Mouse (Mus musculus): ENCODE data around the gene Slc38a6.
A peak's percentile ranks its signal among the peaks of the same experiment; 100 is the strongest.

Gene Slc38a6

DNA sequence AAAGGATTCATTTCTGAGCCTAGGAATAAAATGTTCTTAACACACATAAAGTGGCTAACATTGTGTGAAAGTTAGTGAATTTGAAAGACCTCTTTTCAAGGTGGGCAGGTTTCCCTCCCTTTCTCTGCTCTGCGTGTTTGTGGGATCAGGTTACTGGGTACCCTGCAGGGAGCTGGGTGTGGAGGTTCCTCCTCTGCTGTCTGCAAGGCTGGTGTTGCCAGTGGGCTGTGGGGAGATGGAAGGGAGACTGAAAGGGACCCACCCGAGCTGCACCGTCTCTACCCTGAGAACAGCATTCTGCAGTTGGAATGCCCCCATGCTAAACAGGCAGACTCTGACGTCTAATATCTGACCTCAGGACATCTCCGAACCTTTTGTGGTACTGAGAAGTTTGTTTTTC is 70.7 kb downstream of the Slc38a6 start:
- no peak for DNase-seq

GRCm38 (mm10) chr12:73357736-73358135 is 71.2 kb downstream of the Slc38a6 start:
- DNase-seq, result no peak

GRCm38 (mm10) chr12:73358640-73359039 is 72.1 kb downstream of the Slc38a6 start:
- DNase-seq, result peak in 1 of 2 experiments; percentile 55

- no peak for DNase-seq
Measured at GRCm38 (mm10) chr12:73359520-73359919, 72.9 kb downstream of the Slc38a6 start.

DNA sequence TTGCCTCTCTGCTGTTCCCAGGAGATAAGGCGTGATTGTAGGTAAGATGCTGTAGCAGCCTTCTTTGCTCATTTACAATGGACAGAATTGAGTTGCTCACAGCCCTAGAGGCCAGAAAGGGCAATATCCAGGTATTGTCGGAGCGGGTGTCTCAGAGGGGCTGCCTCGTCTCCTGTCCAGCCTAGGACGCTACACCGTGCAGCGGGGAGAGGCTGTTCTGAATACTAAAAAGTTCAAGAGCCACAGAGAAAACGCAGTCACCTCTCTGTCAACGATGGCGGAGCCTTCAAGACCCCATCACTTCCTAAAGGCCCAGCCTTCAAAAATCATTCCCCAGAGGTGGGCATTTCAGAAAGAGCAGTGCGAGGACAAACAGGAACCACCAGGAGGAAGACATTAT is 74.6 kb downstream of the Slc38a6 start:
- no peak for DNase-seq

GRCm38 (mm10) chr12:73363401-73363800 is 76.8 kb downstream of the Slc38a6 start:
- no peak for DNase-seq

- no peak for DNase-seq
Measured at GRCm38 (mm10) chr12:73363956-73364355, 77.4 kb downstream of the Slc38a6 start.

- no peak for DNase-seq
Measured at GRCm38 (mm10) chr12:73366581-73366980, 80.0 kb downstream of the Slc38a6 start.

DNA sequence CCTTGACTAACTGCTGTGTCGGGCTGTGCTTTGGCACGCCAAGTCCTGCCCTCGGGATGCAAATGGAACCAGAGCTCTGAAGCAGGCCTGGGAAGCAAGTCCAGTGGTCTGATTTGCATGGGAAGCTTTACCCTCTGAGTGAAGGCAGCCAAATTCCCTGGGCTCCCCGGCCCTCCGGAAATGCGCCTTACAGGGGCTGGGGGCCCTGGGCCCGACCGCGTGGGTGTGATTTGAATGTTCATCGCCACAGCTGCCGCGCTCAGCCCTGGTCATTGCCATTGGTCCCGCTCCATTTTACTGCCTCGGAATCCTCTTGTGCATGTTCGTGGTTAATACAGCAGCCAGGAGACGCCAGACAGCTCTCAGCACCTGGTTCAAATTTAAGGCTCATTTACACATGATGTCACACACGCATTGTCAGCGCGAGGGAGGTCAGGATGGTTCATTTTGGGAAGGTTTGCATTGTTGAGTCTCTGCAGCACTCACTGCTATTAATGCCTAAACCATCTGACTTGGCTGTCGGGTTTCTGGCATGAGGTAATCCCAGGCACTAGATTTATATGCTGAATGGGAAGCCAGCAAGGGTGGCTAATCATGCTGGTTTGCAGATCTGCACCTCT is 81.0 kb downstream of the Slc38a6 start:
- DNase-seq, result peak in 1 of 2 experiments; percentile 38

DNA sequence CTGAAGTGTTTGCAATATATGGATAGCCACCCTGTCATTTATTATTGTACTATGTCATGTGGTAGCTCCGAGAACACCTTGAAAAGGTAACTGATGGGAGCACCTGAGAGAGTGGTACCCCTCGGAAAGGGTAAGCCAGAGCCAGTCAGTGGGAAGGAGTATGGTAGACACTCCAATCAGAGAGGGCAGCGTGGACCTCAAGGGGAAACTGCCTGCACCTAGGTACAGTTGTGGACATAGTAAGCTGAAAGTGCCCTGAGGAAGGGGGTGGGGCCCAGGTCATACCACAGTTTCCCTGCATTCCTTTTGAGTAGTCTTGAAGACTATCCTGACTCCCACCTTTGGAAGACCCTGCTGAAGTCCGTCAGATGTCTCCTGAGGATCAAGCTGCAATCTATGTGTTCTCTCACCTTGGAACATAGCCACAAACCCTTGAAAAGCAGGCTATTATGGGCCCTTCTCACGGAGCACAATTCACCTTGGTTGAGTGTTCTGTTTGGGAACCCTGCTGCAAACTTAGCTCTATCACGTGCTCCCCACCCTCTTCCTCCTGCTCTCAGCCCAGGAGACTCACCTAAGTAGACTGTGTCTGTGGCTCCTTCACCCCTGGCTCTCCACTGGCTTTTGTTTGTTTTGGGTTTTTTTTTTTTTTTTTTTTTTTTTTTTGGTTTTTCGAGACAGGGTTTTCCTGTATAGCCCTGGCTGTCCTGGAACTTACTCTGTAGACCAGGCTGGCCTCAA is 82.5 kb downstream of the Slc38a6 start:
- no peak for DNase-seq

DNA sequence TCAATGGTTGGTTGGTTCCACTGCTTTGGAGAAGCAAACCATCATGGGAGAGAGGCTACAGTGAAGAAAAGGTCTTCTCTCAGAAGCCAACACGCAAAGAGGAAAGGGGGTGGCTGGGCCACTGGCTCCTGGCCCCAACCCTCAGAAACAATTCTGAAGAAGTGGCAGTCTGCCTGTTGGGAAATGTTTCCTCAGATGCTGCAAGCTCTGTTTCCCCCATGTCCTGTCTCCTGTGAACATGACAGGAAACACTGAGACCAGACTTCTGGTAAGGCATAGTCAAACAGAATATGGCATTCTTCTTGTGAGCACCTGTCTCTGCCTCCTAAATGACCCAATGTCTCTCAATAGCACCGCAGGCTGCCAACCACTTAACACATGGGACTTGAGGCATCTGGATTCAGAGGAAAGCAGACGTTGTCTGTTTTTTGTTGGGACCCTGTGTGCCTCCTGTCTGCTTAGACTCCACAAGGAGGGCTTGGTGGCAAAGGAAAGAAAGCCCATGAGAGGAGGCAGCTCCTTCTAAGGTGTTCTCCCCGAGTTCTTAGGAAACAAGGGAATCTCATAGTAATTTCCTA is 83.9 kb downstream of the Slc38a6 start:
- DNase-seq, result no peak

DNA sequence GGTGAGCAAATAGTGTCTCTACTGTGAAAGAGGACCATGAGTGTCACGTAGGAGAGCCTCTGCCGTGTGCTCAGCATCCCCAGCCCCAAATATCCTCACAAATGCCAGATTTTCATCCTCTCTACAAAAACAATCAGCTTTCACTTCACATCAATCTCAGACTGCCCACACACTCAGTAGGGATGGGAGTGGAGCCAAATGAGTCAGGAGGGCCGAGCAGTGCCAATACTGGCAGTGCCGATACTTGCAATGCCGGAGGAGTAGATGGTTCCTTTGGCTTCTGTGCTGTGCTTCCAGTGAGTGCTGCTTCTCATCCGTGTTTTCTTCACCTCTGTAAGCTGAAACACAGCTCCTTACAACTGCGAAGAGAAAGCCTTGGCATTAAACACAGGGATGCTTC is 84.6 kb downstream of the Slc38a6 start:
- no peak for DNase-seq

GRCm38 (mm10) chr12:73378026-73378425 is 91.4 kb downstream of the Slc38a6 start:
- DNase-seq, result no peak

GRCm38 (mm10) chr12:73378724-73379355 is 92.3 kb downstream of the Slc38a6 start:
- no peak for DNase-seq

DNA sequence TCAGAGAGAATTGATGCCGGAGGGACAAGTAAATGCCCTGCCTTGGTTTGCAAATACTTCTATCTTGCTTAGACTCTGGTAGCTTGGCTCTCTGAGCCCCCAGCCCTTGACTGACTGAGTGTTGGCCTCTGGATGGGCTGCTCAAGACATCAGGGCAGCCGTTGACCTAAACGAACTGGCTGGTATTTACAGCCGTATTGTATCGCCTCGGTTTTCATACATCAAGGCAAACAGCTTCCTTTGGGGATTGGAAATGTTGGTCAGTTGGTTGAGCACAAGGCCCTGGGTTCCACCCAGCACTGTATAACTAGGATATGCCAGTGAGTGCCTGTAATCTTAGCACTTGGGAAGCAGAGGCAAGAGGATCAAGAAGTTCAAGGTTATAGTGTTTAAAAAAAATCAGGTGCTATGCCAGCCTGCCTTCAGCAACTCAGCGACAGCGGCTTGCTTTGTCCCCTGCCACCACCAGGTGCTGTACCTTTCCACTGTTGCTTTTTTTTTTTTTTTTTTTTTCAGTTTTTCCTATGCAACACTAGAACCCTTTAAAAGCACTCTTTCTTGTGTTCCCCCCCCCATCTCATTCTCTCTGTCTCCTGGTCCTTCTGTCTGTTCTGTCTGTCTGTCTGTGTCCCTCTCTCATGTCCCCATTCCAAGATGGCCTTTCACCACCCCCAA is 94.2 kb downstream of the Slc38a6 start:
- DNase-seq, result no peak

GRCm38 (mm10) chr12:73381452-73381851 is 94.9 kb downstream of the Slc38a6 start:
- no peak for DNase-seq

- DNase-seq, result peak in 1 of 2 experiments; percentile 25
Measured at GRCm38 (mm10) chr12:73382290-73383178, 96.0 kb downstream of the Slc38a6 start.

DNA sequence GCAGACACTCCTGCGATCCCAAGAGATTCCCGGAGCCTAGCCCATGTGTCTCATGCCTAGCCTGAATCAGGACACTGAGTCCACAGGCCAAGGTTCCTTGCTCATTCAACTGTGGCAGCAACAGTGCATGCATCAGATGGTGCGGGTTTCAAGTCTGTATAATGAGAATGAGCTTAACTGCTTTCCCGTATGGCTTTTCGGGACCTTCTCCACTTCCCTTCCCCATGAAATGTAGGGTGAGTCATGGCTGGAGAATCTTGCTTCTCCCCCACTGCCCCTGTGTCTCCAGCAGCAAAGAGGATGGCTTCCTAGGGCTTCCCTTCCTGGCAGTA is 96.6 kb downstream of the Slc38a6 start:
- no peak for DNase-seq

GRCm38 (mm10) chr12:73383861-73384260 is 97.3 kb downstream of the Slc38a6 start:
- no peak for DNase-seq

DNA sequence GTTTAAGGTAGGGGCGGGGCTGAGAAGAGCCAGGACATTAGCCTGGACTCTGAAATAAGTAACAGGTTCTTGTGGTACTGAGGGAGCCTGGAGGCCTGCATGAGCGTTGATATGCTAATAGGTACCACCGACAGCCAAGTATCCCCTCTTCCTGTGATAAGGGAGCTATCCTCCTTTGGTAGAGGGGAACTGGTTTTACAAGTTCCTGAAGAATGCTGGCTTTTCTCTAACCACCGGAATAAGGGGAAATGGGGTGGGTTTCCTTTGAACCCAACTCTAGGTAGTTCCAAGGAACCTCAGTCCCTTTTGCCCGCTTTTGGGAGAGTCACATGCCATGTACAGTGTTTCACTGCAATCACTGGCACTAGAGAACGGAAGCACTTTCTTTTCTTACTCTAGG is 98.2 kb downstream of the Slc38a6 start:
- DNase-seq, result no peak

DNA sequence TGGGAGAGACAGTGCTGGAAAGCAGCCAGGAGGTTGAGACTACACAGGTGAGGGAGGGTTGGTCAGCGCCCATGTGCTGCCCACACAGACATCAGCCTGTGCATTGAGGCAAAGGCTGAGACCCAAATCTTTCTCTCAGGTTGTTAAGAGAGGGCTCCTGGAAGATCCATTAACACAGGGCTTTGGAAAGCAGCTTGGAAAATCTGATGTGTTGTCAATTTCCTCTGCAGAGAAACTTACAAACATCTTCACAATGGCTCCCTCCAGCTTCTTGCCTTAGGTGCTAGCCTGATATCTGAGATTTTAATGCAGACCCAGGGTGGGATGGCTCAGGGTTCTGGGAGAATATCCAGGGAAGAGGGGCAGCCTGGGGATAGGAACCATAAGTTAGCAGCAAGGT is 105.9 kb downstream of the Slc38a6 start:
- no peak for DNase-seq

GRCm38 (mm10) chr12:73393018-73393417 is 106.4 kb downstream of the Slc38a6 start:
- no peak for DNase-seq
